Mouse (Mus musculus): Measurements from ENCODE around the gene Gsta1. TPM values are rescaled to one million over a fixed set of nuclear protein-coding genes. Genes with fewer than 3 reads are reported as not detected.
"Not testable (repeated sequence)": the region's sequence is repeated elsewhere in the genome, so short reads cannot be mapped to it uniquely, and the experiment has no call there.

Gsta1 gene
- not detected in 2 replicates for polyA plus RNA-seq (2014; fragmentation: Nextera tagmentation; extraction: Ambion mirVana)

- H3K9me3 ChIP-seq (ENCODE audit: low read depth, low read length); H3K27me3 ChIP-seq (ENCODE audit: insufficient read depth, low read length); H3K27ac ChIP-seq (ENCODE audit: low read depth); H3K4me1 ChIP-seq (ENCODE audit: insufficient read depth); DNase-seq; H3K9ac ChIP-seq; H3K36me3 ChIP-seq (ENCODE audit: insufficient read depth); ATAC-seq (ENCODE audit: insufficient read depth); H3K4me3 ChIP-seq (ENCODE audit: low read depth, low read length); H3K4me2 ChIP-seq: not testable (repeated sequence)
- 66% methylated on average over 1 of the region's 3 CpGs for WGBS
Observed at GRCm38 (mm10) chr9:78230461-78230860, at the start of gene Gsta1. Gsta1 (plus strand) TSS chr9:78230656.

- not testable (repeated sequence) for H3K9me3 ChIP-seq (ENCODE audit: low read depth, low read length); DNase-seq; H3K36me3 ChIP-seq (ENCODE audit: insufficient read depth); H3K9ac ChIP-seq; H3K4me2 ChIP-seq; H3K27me3 ChIP-seq (ENCODE audit: insufficient read depth, low read length); H3K27ac ChIP-seq (ENCODE audit: low read depth); H3K4me3 ChIP-seq (ENCODE audit: low read depth, low read length); ATAC-seq (ENCODE audit: insufficient read depth); H3K4me1 ChIP-seq (ENCODE audit: insufficient read depth)
- 89% methylated on average over 4 of the region's 7 CpGs for WGBS
Observed at GRCm38 (mm10) chr9:78182474-78182873, 48.0 kb upstream of the Gsta1 start, which contains the start of gene Gsta4. Gsta4 (plus strand) TSS chr9:78182774.

GRCm38 (mm10) chr9:78185686-78186085 lies 44.8 kb upstream of the Gsta1 start:
- H3K4me3 ChIP-seq (ENCODE audit: low read depth, low read length) = no peak overlapping the region
- H3K9me3 ChIP-seq (ENCODE audit: low read depth, low read length) = no peaks in the 10 kb centered on the region
- TF ChIP-seq CTCF (IDR thresholded peaks at IDR 0.05; ENCODE audit: low read depth) = no peak
- WGBS = 81% methylated on average over 9 of the region's 9 CpGs
- H3K36me3 ChIP-seq (ENCODE audit: insufficient read depth) = no peaks in the 10 kb centered on the region
- H3K27me3 ChIP-seq (ENCODE audit: insufficient read depth, low read length) = no peaks in the 10 kb centered on the region
- H3K4me1 ChIP-seq (ENCODE audit: insufficient read depth) = no peaks in the 10 kb centered on the region
- H3K27ac ChIP-seq (ENCODE audit: low read depth) = no peak overlapping the region
- no peak overlapping the region for H3K9ac ChIP-seq
- ATAC-seq (ENCODE audit: insufficient read depth) = no peak
- no peak for DNase-seq
- no peak overlapping the region for H3K4me2 ChIP-seq

- Histone ChIP-seq H3K4me2 (no peak overlapping the region), H3K36me3 (ENCODE audit: insufficient read depth) (no peaks in the 10 kb centered on the region), H3K4me1 (ENCODE audit: insufficient read depth) (0 out of 2 replicates have a peak, but pooled peaks cover 3% of the 10 kb centered on the region), H3K4me3 (ENCODE audit: low read depth, low read length) (no peak overlapping the region), H3K27ac (ENCODE audit: low read depth) (no peak overlapping the region), H3K9me3 (ENCODE audit: low read depth, low read length) (no peaks in the 10 kb centered on the region), H3K27me3 (ENCODE audit: insufficient read depth, low read length) (no peaks in the 10 kb centered on the region), H3K9ac (no peak overlapping the region)
- no peak for DNase-seq
- no peak for ATAC-seq (ENCODE audit: insufficient read depth)
- no peak for TF ChIP-seq CTCF (IDR thresholded peaks at IDR 0.05; ENCODE audit: low read depth)
- 66% methylated on average over 8 of the region's 8 CpGs for WGBS
Observed at GRCm38 (mm10) chr9:78188910-78189309, 41.5 kb upstream of the Gsta1 start.

GRCm38 (mm10) chr9:78190651-78191634 lies 39.5 kb upstream of the Gsta1 start:
- Histone ChIP-seq H3K4me2 (peak overlapping the region; percentile 64), H3K36me3 (ENCODE audit: insufficient read depth) (no peaks in the 10 kb centered on the region), H3K4me3 (ENCODE audit: low read depth, low read length) (peak overlapping the region; percentile 42), H3K4me1 (ENCODE audit: insufficient read depth) (0 out of 2 replicates have a peak, but pooled peaks cover 3% of the 10 kb centered on the region), H3K9me3 (ENCODE audit: low read depth, low read length) (no peaks in the 10 kb centered on the region), H3K27ac (ENCODE audit: low read depth) (no peak overlapping the region), H3K9ac (peak overlapping the region; percentile 4), H3K27me3 (ENCODE audit: insufficient read depth, low read length) (no peaks in the 10 kb centered on the region)
- no peak for TF ChIP-seq CTCF (IDR thresholded peaks at IDR 0.05; ENCODE audit: low read depth)
- 2% methylated on average over 19 of the region's 19 CpGs for WGBS
- ATAC-seq (ENCODE audit: insufficient read depth) (peak; percentile 38; the same call in 1 of the 2 replicates), DNase-seq (peak; percentile 53)

- Histone ChIP-seq H3K27ac (ENCODE audit: low read depth) (no peak overlapping the region), H3K36me3 (ENCODE audit: insufficient read depth) (no peaks in the 10 kb centered on the region), H3K27me3 (ENCODE audit: insufficient read depth, low read length) (no peaks in the 10 kb centered on the region), H3K4me3 (ENCODE audit: low read depth, low read length) (peak overlapping the region; percentile 42), H3K9me3 (ENCODE audit: low read depth, low read length) (no peaks in the 10 kb centered on the region), H3K4me1 (ENCODE audit: insufficient read depth) (0 out of 2 replicates have a peak, but pooled peaks cover 3% of the 10 kb centered on the region), H3K9ac (peak overlapping the region; percentile 36), H3K4me2 (peak overlapping the region; percentile 64)
- peak; percentile 67 for ATAC-seq (ENCODE audit: insufficient read depth)
- under 1% methylated on average over 18 of the region's 18 CpGs for WGBS
- TF ChIP-seq CTCF (IDR thresholded peaks at IDR 0.05; ENCODE audit: low read depth) = no peak
- peak; percentile 93 for DNase-seq
Observed at GRCm38 (mm10) chr9:78191736-78192135, 38.7 kb upstream of the Gsta1 start.

GRCm38 (mm10) chr9:78193902-78194597 lies 36.4 kb upstream of the Gsta1 start:
- ATAC-seq (ENCODE audit: insufficient read depth) (0 out of 2 replicates have a peak, but pooled peaks have one; percentile 18), DNase-seq (peak; percentile 91)
- Histone ChIP-seq H3K4me3 (ENCODE audit: low read depth, low read length) (no peak overlapping the region), H3K27ac (ENCODE audit: low read depth) (no peak overlapping the region), H3K9ac (no peak overlapping the region), H3K9me3 (ENCODE audit: low read depth, low read length) (no peaks in the 10 kb centered on the region), H3K27me3 (ENCODE audit: insufficient read depth, low read length) (no peaks in the 10 kb centered on the region), H3K4me2 (no peak overlapping the region), H3K36me3 (ENCODE audit: insufficient read depth) (no peaks in the 10 kb centered on the region), H3K4me1 (ENCODE audit: insufficient read depth) (0 out of 2 replicates have a peak, but pooled peaks cover 3% of the 10 kb centered on the region)
- TF ChIP-seq CTCF (IDR thresholded peaks at IDR 0.05; ENCODE audit: low read depth) = peak; percentile 91
- WGBS = 46% methylated on average over 9 of the region's 9 CpGs

Measured in lung, embryonic 14.5 days (tissue).